Mouse (Mus musculus): Measurements from ENCODE around the gene Slc5a4b.
"Not testable (repeated sequence)": the region's sequence is repeated elsewhere in the genome, so short reads cannot be mapped to it uniquely, and the experiment has no call there.

The Slc5a4b gene

DNA sequence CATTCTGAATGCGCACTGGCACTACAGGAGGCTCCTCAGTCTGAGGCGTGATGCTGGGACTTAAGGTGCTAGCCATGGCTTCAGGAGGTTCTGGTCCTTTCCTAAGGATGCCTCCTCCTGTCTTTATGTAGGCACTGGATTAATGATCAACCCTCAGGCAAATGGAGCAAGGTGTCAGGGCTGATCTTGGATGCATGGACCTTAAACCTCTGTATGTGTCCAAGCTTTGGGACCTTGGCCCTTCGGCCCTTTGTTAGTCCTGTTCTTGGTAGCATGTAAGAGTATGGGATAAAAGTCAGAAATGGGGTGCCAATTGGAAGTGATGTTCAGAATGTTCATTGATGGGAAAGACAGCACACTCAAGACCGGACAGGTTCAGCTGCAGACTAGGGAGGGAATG lies at the start of gene Slc5a4b:
TSS of gene Slc5a4b (minus strand) at position 101 of the 400 bp plus-strand sequence.
- DNase-seq, result no peak

DNA sequence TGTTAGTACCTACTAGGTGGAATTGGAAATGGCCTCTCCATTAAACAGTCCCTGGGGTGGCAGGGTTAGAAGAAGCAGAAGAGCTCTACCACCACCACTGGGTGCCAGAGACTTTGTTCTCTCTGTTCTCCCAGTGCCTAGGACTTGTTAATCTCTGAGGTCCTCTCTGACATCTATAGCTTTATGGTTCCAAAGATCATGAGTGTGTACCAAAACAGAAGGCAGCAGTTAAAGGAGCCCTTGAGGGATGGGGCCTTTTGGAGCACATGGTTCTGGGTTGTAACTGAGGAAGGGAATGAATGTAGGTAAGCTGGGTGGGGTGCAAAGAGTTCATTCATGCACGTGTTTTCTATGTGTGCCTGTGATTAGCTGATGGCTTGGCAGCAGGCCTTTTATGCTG lies 47.2 kb upstream of the Slc5a4b start:
- DNase-seq, result no peak

DNA sequence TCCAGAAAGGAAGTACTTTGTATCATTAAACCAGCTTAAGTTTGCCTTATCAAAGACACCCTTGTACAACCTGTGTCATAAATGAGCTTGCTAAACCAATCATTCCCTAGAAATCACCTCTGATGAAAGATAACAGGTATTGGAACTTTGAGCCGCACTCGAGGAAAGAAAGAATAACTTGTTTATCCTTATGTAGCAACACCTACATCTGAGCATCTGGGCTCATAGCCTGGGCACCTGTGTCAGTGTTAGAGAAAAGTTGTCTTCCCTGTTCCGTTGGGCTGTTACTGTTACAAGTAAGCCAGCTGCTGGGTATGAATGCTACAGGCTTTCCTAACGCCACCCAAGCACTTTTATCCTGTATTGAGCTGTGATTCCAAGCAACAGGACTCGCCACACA lies 46.8 kb upstream of the Slc5a4b start:
- DNase-seq, result no peak

DNA sequence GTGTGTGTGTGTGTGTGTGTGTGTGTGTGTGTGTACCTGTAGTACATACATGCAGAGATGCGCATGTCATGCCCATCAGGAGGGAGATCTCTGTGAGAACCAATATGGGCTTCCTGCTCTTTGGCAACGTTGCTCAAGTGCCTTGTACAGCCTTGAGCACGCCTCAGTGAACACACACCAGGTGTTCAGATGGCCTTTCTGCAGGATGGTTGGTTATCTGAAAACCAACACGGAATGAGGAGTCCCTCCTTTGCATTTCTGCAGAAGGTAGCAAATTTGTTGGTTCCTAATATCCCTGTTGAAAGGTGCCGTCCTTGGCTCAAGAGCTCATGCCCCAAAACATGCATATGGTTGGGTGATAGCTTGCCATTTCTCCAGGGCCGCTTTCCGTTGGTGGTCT lies 45.1 kb upstream of the Slc5a4b start:
- DNase-seq, result no peak

DNA sequence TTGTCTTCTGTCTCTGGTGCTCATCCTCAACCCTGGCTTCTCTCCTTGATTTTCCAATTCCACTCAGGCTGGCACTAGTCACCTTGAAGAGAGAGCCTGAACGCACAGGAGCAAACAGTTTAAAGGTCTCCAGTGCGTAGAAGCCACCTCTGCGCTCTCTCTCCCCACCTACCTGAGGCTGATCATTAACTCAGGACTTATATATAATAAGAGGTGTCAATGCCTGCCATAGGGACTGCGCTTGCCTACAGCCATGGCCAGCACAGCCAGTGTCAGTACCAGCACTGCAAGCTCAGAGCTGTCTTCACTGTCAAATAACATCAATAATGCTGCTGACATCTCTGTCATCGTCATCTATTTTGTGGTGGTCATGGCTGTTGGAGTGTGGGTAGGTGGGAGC lies 36.5 kb upstream of the Slc5a4b start, which contains the start of gene Slc5a4a:
TSS of gene Slc5a4a (plus strand) at position 174 of the 400 bp plus-strand sequence.
- no peak for DNase-seq

DNA sequence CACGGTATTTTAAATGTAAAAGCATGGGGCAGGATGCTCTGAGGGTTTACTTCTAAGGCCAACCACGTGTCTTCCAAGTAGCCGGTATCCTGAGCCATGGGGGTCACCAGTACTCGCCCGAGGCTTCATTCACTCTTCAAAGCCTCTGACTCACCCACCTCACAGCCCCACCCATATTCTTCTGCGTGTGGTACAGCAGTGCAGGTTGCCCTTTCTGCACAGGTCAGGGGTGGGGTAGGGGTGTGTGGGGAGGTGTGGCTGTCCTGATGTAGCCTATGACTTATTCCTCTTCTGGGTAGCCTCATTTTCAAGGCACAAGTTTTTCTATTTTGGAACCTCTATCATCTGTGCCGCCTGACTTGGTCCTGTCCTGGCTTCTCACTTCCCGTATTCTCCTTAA lies 36.1 kb upstream of the Slc5a4b start:
- no peak for DNase-seq

DNA sequence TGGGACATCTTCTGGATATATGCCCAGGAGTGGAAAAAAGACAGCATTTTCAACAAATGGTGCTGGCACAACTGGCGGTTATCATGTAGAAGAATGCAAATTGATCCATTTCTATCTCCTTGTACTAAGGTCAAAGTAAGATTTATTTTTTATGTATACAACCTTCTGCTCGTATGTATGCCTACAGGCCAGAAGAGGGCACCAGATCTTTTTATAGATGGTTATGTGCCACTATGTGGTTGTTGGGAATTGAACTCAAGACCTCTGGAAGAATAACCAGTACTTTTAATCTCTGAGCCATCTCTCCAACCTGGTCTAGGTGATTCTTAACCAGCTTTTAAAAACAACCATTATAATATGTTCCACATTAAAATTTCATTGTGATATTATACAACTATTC lies 25.6 kb upstream of the Slc5a4b start:
- no peak for DNase-seq

DNA sequence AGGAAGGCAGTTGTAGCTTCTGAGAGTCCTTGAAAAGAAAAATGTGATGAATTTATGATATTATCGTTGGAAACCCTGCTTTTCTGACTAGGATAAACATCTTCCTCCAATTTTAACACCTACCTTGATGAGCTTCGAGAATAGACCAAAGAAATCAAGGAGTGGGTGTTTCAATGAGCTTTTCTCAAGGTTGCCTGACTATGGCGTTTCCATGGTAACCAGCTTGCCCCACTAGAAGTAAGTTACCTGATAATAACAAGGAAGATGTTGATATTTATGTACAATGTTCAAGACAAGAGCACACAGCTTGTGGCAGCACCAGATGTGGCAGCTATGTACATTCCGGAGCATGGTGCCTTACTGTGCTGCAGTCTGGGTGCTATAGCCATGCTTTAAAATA lies 21.7 kb upstream of the Slc5a4b start:
- no peak for DNase-seq

DNA sequence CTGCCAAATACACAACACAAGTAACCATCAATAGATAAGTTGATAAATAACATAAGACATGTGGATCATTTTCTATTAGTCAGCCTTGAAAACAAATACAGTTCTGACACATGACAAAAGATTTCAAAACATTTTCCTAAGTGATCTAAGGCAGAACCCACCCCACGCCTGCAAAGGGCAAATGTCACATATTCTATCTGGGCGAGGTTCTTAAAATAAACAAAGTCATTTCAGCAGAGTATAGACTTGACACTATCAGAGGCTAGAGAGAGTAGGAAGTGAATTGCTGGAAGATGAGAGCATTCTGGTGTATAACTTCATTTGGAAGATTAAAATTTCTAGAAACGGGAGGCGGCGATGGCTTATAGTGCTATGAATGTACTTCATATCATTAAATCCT lies 10.7 kb upstream of the Slc5a4b start:
- no peak for DNase-seq

DNA sequence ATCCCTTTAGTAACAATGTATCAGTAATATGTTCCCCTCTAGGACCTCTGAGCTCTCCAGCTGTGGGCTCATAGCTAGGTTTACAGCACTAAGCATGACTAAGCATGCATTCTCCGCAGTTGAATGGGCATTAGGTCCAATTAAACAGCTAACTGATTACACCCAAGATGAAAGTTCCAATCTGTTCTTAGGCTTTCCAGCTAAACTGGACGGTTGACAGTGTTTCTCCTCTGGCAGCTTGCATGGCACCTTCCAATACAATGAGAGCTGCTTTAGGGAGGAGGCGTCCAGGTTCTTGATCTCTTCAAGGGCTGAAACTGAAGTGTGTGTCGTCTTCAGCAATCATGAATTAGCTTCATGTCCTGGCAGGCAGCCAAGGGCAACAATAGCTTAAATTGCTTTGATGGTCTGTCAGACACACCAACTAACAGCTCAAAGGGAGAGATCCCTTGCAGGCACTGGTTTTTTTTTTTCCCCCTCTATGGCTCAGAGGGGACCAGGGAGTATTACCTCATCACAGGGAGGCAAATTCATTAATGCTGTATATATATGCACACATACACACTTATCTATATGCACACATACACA lies 9.5 kb upstream of the Slc5a4b start:
- peak in 1 of 2 experiments; percentile 4 for DNase-seq

DNA sequence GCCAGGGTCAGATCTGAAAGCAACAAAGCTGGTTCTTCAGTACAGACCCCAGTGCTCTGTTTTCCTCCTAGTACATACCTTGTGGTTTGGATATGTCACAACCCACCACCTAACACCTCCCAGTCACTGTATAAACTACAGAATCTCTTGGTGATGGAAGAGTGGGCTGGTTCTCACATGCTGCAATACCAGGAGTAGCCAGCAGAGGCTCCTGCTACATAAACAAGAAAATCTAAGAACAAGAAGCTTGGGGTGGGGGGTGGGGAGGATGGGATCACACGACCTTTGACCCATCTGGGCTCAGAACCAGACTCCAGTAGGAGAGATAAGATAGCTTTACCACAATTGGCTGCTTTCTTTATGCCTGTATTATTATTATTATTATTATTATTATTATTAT lies 8.0 kb upstream of the Slc5a4b start:
- DNase-seq, result peak in 1 of 2 experiments; percentile 33

DNA sequence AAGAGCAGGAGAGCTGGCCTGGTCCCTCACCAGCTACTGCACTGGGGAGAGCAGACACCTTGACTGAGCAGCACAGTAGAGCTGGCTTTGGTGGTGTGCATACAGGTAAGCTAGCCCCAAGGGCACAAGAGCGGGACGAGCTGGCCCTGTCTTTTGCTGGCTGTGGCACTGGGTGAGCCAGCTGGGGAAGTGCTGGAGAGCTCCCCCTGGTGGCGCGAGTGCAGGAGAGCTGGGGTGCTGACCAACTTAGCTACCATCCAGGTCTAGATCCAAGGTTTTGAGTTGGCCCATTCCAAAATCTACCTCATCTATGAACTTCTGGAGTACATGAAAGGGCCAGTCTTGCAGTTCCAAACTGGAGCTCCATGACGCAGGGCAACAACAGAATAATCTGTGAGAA lies 7.2 kb upstream of the Slc5a4b start:
- peak; percentile 72 to 74 for DNase-seq

DNA sequence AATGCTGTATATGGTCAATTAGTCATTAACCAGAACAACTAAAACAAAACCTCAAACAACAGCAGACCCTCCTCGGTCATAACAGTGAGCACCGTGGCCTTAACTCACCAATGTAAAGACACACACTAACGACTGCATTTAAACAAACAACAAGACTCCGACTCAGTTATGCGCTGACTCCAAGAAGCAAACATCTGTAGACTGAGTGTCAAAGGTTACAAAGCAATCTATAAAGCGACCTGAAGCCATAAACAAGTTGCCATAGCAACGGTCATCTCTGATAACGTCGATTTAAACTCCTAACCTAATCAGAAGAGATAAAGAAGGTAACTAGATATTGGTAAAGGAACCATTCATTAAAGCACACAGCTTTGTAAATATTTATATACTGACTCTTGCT lies 13.4 kb downstream of the Slc5a4b start:
- DNase-seq, result no peak

DNA sequence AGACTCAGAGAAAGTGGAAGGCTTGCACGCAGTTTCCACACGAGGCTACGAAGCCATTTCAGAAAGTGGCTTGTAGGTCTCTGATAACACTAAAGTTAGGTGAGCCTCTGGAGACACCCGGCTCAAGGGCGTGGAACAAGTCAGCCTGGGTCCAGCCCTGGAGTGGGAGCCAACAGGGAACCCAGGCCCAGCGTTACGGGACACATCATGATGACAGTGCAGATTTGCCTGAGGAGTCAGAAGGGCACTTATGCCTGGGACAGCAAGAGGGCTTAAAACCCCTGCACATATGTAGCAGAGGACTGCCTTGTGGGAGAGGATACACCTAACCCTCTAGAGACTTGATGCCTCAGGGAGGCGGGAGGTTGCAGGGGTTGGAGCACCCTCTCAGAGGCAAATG lies 14.2 kb downstream of the Slc5a4b start:
- DNase-seq, result no peak

DNA sequence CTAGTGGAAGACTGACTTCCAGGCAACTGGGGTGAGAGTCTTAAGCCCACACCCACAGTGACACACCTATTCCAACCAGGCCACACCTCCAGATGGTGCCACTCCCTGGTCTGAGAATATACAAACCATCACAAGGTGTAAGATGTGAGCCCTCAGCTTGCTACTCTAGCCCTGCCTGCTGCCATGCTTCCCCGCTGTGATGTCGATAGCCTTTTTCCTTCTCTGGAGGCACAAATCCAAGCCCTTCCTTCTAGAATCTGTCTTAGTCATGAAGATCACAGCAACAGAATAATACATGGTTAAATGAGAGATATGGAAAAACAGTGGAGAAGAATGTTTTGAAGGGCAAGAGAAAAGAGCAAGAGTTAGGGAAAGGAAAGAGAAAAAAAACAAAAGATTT lies 33.8 kb downstream of the Slc5a4b start:
- DNase-seq, result not testable (repeated sequence)

DNA sequence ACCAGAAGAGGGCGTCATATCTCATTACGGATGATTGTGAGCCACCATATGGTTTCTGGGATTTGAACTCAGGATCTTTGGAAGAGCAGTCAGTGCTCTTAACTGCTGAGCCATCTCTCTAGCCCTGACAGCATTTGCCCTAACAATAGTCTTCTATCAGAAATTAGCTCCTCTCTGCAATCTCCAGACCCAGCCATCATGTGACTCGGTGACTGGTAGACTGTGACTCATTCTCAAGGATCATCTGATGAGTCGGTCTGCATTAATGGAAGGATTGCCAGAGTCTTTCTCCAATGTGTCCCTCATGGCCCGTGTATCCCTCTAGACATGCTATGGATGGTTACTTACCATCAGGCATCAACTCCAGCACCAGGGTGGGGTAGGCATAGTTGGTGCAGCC lies 38.7 kb downstream of the Slc5a4b start:
- not testable (repeated sequence) for DNase-seq

DNA sequence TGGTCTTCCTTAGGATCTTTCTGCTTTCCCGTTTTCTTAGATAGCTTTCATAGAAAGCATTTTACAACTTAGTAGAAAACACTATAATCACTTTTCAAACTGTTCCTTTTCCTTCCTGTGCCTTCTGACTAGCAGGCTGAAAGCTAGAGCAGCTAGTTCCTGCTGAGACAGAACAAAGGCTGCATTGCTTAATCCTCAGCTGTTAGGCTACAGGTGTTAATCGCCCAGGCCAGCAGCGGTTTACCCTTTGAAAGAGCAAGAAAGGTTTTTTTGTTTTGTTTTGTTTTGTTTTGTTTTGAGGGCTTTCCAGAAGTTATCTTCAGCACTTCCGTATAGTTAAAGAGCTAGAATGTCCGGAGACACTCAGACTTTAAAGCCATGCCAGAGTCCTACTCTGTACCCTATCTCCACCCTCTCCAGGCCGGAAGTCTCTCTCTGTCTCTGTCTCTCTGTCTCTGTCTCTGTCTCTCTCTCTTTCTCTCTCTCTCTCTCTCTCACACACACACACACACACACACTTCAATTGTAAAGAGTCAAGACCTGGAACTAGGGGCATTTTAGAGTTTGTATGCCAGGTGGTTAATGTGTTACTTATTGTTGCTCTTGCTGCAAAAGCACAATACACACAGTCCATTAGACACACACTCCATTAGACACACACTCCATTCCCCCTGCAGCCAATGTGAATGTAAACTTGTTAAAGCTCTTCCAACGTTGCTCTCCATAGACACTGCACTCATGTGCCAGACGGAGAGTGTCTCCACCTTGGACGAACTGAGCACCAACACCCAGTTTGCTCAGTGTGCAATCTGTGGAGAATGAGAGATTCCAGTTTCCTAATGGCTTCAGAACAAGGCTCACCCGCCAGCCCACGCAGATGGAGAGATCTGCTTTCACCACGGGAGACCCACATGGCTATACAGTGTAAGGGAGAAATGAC lies 42.8 kb downstream of the Slc5a4b start:
- peak; percentile 3 to 30 for DNase-seq

DNA sequence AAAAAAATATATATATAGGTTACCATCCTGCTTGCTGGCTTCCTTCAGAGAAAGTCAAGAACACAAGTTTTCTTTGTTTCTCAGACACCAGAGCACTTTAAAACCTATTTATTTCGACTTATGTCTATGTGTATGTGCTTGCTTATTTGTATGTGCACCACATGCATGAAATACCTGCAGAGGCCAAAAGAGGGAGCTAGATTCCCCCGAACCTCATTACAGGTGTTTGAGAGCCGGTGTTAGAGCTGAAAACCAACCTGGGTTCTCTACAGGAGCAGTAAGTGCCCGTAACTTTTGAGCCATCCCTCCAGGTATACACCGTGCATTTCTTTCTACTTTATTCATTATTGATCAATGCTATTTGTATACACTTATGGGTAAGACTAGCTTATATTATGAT lies 48.3 kb downstream of the Slc5a4b start:
- DNase-seq, result no peak

DNA sequence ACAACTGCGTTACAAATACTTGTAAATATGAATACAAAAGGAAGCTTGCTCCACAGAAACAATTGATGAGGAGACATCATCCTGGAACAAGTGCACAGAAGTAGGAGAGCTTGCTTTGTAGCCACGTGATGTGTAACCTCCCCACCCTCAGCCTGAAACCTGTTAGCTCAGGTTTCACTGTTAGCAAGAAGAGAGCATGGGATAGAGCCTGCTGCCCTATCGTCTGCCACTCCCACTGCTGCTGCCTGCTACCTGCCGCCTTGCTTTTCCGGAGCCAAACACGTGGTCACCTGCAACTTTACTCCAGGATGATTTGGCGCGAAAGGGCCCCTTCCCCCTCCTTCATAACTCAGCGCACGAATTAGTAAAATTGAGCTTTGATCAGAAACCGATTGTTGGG lies 58.9 kb downstream of the Slc5a4b start:
- no peak for DNase-seq

DNA sequence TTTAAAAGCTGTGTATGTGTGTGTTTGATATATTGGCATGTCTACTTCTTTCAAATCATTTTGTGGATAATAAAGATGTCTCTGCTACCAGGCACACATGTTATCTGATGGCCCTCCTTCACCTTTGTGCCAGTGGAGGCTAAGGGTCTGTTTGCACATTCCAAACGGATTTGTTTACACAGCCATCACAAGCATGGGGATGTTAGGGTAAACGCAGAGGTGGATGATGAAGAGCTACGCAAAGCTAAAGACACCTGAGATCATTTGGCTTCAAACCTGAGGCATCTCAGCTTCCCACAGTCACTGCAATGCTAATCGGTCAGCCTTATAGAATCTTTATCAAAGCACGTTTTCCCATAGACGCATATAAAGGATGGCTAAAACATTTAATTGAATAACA lies 61.8 kb downstream of the Slc5a4b start:
- DNase-seq, result no peak

DNA sequence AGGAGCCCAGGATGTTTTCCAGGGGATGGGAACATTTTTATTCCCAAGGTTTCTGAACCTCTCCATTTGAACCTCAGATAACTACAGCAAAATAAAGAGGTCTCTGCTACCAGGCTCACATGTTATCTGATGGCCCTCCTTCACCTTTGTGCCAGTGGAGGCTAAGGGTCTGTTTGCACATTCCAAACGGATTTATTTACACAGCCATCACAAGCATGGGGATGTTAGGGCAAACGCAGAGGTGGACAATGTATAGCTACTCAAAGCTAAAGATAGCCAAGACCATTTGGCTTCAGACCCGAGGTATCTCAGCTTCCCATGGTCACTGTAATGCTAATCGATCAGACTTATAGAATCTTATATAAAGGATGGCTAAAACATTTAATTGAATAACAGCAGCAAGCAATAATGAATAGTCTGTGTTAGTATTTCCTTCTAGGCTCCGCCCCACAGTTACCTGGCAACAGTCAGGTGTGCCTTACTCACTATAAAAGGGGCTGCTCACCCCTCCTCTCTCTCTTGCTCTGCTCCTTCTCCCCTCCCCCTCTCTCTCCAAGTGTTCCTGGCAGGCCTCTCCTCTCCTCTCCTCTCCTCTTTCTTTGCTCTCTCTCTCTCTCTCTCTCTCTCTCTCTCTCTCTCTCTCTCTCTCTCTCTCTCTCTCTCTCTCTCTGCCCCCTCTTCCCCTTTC lies 63.4 kb downstream of the Slc5a4b start:
- DNase-seq, result no peak

DNA sequence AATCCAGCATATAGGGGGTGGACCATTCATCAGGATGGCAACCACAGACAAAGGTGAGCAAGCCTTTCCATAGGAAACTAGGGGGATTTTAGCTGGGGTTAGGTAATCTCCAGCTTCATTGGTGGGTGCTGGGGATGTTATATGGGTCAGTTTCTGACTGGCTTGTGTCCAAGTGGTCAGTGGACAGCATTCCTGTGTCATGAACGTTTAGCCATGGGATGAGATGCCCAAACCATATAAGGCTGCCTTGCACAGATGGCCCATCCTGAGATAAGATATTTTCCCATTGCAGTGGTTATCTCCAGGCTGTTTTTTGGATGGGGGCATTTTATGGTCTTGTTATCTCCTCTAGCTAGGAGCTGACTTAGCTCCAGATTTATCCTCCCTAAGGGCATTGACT lies 64.0 kb downstream of the Slc5a4b start:
- DNase-seq, result no peak

DNA sequence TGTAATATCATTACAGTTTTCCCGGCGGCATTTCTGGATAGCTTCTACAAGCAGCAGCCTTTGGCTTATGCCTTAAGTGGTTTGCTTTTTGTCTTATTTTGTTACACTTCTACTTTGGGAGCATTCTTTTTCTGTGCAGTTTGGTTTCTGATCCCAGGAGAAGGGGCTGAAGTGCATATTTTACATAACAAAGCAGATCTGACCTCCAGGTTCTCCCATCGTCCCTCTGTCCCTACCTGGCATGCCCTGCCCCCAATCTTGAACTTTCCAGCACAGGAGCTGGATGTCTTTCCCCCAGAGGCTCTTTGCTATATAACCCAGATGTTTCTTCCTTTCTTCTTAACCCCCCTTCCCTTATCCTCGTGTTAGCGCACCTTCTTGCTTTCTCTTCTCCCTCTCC lies 65.4 kb downstream of the Slc5a4b start:
- DNase-seq, result no peak

DNA sequence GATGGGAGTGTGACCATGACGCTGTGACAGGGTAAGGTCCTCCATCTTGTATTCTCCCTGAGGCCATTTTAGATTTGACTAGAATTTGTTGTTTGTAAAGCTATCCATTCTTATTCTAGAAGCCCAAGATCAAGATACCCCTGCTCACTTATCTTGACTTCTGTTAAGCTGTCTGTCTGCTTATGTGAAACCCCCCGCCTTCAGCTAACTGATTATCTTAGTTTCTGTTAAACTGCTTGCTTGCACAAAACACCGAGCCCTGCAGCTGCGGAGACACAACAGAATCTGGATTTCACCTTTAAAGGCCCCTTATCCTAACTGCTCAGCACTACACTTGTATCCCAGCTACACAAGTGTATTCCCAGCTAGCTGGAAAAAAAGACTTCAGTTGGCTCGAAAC lies 73.8 kb downstream of the Slc5a4b start:
- no peak for DNase-seq

Measured in kidney, postnatal 25 days (tissue).